Mouse (Mus musculus) midbrain, embryonic 13.5 days (tissue): ENCODE results near the gene P3h3. TPM values are rescaled to one million over a fixed set of nuclear protein-coding genes. Genes with fewer than 3 reads are reported as not detected.
"Not testable (repeated sequence)": the region's sequence is repeated elsewhere in the genome, so short reads cannot be mapped to it uniquely, and the experiment has no call there.

Source experiments
- ATAC-seq: fragments of 200-750 bp; cut with Nextera tagmentation; 2 replicates; pipeline ENCODE4 v1.8.0; 2017; ENCODE audit warnings: mild to moderate bottlenecking, moderate TSS enrichment, moderate library complexity
- H3K27ac ChIP-seq: fragments of 300-500 bp; sonication (generic); 2 replicates; pipeline ENCODE4 v1.5.1; 2015; ENCODE audit warnings: inconsistent platforms, mild to moderate bottlenecking, moderate library complexity
- H3K27me3 ChIP-seq: fragments of 300-500 bp; sonication (generic); 2 replicates; pipeline ENCODE4 v1.6.1; 2015; ENCODE audit warnings: mild to moderate bottlenecking, inconsistent platforms
- H3K36me3 ChIP-seq: fragments of 300-500 bp; sonication (generic); 2 replicates; pipeline ENCODE4 v1.6.1; 2015; ENCODE audit warnings: mild to moderate bottlenecking, inconsistent platforms
- H3K4me1 ChIP-seq: fragments of 300-500 bp; sonication (generic); replicated peaks from 2 replicates; pipeline ENCODE4 v1.6.1; 2015; ENCODE audit warnings: inconsistent platforms
- H3K4me2 ChIP-seq: fragments of 300-500 bp; sonication (generic); replicated peaks from 2 replicates; pipeline ENCODE4 v1.6.1; 2015; ENCODE audit warnings: moderate library complexity, mild to moderate bottlenecking, inconsistent platforms
- H3K4me3 ChIP-seq: fragments of 300-500 bp; sonication (generic); replicated peaks from 2 replicates; pipeline ENCODE4 v1.5.1; 2015; ENCODE audit warnings: mild to moderate bottlenecking, inconsistent platforms
- H3K9ac ChIP-seq: fragments of 300-500 bp; sonication (generic); replicated peaks from 2 replicates; pipeline ENCODE4 v1.6.1; 2015; ENCODE audit warnings: mild to moderate bottlenecking, inconsistent platforms
- H3K9me3 ChIP-seq: fragments of 300-500 bp; sonication (generic); 2 replicates; pipeline ENCODE4 v1.6.1; 2016; ENCODE audit warnings: mild to moderate bottlenecking, inconsistent platforms
- WGBS: fragments of 180-500 bp; shearing (Covaris S2); methylation state at CpG from one replicate; pipeline ENCODE4 v1.1.7; 2015; 5-methylcytosine and 5-hydroxymethylcytosine counted together
- polyA plus RNA-seq: library from polyadenylated mRNA; unstranded; fragments of >200 nt; fragmentation: Nextera tagmentation; extraction: Ambion mirVana; gene quantifications from 2 replicates; pipeline ENCODE4 v1.2.1, GENCODE M21; 2015

Gene P3h3
- polyA plus RNA-seq, 1 experiment from 2014 or later = 17.0 TPM

GRCm38 (mm10) chr6:124847305-124847704, 10.2 kb downstream of the P3h3 start:
- Histone ChIP-seq H3K27ac (peak overlapping the region; percentile 80), H3K36me3 (peaks cover 19% of the 10 kb centered on the region), H3K9me3 (no peaks in the 10 kb centered on the region), H3K9ac (no peak overlapping the region), H3K4me1 (0 out of 2 replicates have a peak, but pooled peaks cover 7% of the 10 kb centered on the region), H3K4me3 (no peak overlapping the region), H3K27me3 (no peaks in the 10 kb centered on the region), H3K4me2 (0 out of 2 replicates have a peak overlapping the region, but pooled peaks have one; percentile 15)
- ATAC-seq = peak; percentile 94
- WGBS = 4% methylated on average over 9 of the region's 9 CpGs

GRCm38 (mm10) chr6:124840241-124841167, 17.0 kb downstream of the P3h3 start, which contains the start of gene Gnb3:
TSS of gene Gnb3 (minus strand) at chr6:124840275.
- Histone ChIP-seq H3K4me1 (peaks cover 20% of the 10 kb centered on the region), H3K36me3 (peaks cover 18% of the 10 kb centered on the region), H3K27me3 (no peaks in the 10 kb centered on the region), H3K9me3 (no peaks in the 10 kb centered on the region), H3K27ac (peak within 1 kb of the TSS; percentile 72), H3K9ac (peak within 1 kb of the TSS; percentile 50), H3K4me2 (peak within 1 kb of the TSS; percentile 31), H3K4me3 (no peak within 1 kb of the TSS)
- peak; percentile 71 for ATAC-seq
- 15% methylated on average over 15 of the region's 15 CpGs for WGBS

DNA sequence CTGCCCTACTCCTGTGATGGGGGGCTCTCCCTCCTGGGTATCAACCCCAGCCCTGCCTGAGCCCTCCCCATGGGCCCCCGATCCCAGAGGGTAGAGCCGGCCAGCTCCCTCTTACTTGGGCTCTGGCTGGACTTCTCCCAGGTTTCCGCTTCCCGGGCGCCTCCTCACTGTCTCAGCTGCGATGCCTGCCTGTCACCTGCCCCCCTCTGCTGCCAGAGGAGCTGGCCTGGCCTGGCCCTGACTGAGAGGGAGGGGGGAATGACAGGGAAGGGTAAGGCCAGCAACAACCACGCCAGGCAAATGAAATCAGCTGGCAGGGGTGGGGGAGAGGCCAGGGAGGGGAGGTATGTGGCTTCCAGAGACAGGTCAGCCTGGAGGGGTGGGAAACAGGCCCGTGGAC, 17.7 kb downstream of the P3h3 start:
- no peak overlapping the region for H3K4me3 ChIP-seq
- no peaks in the 10 kb centered on the region for H3K9me3 ChIP-seq
- WGBS = 14% methylated on average over 8 of the region's 8 CpGs
- no peaks in the 10 kb centered on the region for H3K27me3 ChIP-seq
- peaks cover 21% of the 10 kb centered on the region for H3K4me1 ChIP-seq
- peak; percentile 62 for ATAC-seq
- peak overlapping the region; percentile 50 for H3K9ac ChIP-seq
- peaks cover 12% of the 10 kb centered on the region for H3K36me3 ChIP-seq
- H3K4me2 ChIP-seq = peak overlapping the region; percentile 31
- peak overlapping the region; percentile 72 for H3K27ac ChIP-seq

DNA sequence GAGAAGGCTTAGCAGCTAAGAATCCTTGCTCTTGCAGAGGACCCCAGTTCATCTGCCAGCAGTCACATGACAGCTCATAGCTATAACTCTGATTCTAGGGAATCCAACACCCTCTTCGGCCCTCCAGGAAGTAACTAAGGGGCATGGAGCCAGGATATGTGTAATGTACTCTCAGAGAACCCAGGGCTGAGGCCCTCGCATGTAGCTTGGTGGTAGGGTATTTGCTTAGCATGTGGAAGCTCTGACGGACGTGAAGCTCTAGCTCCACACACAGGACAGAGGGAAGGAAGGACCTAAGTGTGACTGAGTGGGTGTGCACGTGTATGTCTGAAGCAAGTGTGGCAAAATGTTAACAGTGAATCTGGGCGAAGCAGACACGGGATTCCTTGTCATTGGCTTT, 21.1 kb downstream of the P3h3 start:
- Histone ChIP-seq H3K27ac (no peak overlapping the region), H3K4me2 (no peak overlapping the region), H3K9me3 (no peaks in the 10 kb centered on the region), H3K4me3 (no peak overlapping the region), H3K27me3 (no peaks in the 10 kb centered on the region), H3K36me3 (peaks cover 14% of the 10 kb centered on the region), H3K4me1 (peaks cover 31% of the 10 kb centered on the region), H3K9ac (no peak overlapping the region)
- WGBS = 86% methylated on average over 7 of the region's 7 CpGs
- ATAC-seq = no peak

DNA sequence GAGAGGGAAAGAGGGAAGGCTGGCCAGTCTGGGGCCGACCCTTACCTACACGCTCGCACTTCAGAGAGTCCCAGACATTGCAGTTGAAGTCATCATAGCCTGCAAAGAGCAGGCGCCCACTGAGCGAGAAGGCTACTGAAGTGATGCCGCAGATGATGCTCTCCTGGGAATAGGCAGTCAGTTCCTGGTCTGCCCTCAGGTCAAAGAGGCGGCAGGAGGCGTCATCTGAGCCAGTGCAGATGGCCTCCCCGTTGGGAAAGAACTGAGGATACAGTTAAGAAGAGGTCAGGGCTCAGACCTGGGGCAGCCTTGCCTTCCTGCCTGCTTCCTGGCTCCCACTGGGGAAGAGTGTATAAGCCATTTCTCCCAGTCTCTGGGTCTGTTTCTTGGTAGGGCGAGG, 22.0 kb downstream of the P3h3 start:
- no peak overlapping the region; the same call in 1 of the 2 replicates for H3K9ac ChIP-seq

GRCm38 (mm10) chr6:124834512-124835081, 23.0 kb downstream of the P3h3 start:
- 92% methylated on average over 6 of the region's 6 CpGs for WGBS
- Histone ChIP-seq H3K9me3 (no peaks in the 10 kb centered on the region), H3K4me2 (no peak overlapping the region), H3K9ac (no peak overlapping the region), H3K36me3 (peaks cover 11% of the 10 kb centered on the region), H3K27me3 (no peaks in the 10 kb centered on the region), H3K4me3 (no peak overlapping the region), H3K27ac (no peak overlapping the region), H3K4me1 (peaks cover 30% of the 10 kb centered on the region)
- ATAC-seq = no peak

More for the DNA sequence above, 22.0 kb downstream of the P3h3 start:
- Histone ChIP-seq H3K9me3 (no peaks in the 10 kb centered on the region), H3K4me2 (no peak overlapping the region), H3K4me1 (peaks cover 34% of the 10 kb centered on the region), H3K4me3 (no peak overlapping the region), H3K27ac (no peak overlapping the region), H3K27me3 (no peaks in the 10 kb centered on the region), H3K36me3 (peaks cover 11% of the 10 kb centered on the region)
- 70% methylated on average over 10 of the region's 10 CpGs for WGBS
- ATAC-seq = no peak

DNA sequence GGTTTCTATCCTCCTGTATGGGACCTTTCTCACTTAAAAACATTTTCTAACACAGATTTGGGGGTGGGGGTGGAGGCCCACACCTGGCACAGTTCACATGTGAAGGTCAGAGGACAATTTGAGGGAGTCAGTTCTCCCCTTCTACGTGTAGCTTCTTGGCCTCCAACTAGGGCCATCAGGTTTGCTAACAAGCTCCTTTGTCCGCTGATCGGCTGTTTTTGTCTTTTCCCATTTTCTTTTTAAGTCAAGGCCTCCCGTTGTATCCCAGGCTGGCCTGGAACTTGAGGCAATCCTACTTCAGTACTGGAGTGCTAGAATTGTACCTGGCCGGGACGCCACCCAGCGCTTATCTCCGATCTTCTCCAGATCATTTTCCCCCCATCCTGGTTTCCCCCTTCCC, 25.9 kb downstream of the P3h3 start:
- 96% methylated on average over 8 of the region's 8 CpGs for WGBS
- ATAC-seq = no peak
- H3K4me3 ChIP-seq = peak overlapping the region; percentile 51; the same call in 1 of the 2 replicates

DNA sequence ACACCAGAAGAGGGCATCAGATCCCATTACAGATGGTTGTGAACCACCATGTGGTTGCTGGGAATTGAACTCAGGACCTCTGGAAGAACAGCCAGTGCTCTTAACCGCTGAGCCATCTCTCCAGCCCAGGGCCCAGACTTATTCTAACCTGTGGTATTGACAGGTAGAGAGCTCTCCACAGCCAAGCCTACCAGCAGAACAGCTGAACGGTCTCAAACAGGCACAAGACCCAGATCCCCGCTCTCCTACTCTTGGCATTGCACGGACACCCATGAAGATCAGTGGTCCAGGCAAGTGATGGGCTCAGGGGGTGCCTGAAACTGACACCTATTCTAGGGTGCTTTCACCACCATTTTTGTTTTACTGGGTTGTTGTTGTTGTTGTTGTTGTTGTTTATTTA, 26.4 kb downstream of the P3h3 start:
- peak overlapping the region; percentile 89 for H3K4me2 ChIP-seq
- not testable (repeated sequence) for ATAC-seq, H3K27ac ChIP-seq, H3K27me3 ChIP-seq, H3K9me3 ChIP-seq, H3K9ac ChIP-seq
- 98% methylated on average over 4 of the region's 4 CpGs for WGBS
- peaks cover 20% of the 10 kb centered on the region for H3K36me3 ChIP-seq
- peaks cover 37% of the 10 kb centered on the region for H3K4me1 ChIP-seq
- peak overlapping the region; percentile 51 for H3K4me3 ChIP-seq

More for the DNA sequence above, 25.9 kb downstream of the P3h3 start:
- H3K4me2 ChIP-seq = peak overlapping the region; percentile 89
- 0 out of 2 replicates have a peak overlapping the region, but pooled peaks have one; percentile 7 for H3K9ac ChIP-seq
- peaks cover 37% of the 10 kb centered on the region for H3K4me1 ChIP-seq
- no peaks in the 10 kb centered on the region for H3K9me3 ChIP-seq
- peaks cover 16% of the 10 kb centered on the region for H3K36me3 ChIP-seq
- H3K27ac ChIP-seq = no peak overlapping the region
- H3K27me3 ChIP-seq = no peaks in the 10 kb centered on the region

DNA sequence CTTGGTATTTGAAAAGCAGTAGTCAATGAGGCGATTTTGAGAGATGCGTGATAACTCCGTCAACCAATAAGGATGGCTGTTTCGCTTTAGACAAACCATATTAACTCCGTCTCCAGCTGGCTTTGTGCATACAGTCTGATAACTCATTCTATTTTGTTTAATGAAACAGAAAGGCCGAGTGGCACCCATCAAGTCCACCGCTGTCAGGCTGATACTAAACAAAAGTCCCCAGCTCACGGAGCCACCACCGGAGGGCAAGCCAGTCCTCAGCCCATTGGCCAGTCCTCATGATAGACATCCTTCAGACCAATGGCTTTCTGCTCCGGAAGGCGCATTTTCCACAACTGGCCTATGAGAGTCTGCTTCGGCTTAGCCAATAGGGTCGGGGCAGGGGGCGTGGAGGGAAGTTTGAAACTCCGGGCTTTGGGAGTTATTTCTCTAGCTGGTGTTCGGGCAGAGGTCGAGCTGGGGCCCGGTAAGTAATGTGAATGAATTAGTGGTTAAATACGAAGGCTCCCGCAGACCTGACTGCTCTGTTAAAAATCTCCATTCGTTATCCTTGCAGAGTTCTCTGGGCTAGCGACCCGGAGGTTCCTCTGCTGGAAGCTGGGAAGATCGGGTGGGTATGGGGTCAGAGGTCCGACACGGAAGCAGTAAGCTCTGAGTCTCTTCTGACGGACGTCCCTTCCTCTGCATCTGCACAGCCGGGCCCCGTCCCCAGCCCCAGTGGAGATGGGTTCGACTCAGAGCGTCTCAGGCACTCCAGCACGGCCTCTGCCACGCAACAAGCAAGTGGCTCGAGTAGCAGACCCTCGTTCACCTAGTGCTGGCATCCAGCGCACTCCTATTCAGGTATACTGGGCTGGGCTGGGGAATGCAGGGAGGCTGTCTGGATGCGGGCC, 27.5 kb downstream of the P3h3 start:
- peak overlapping the region; percentile 69 for H3K9ac ChIP-seq
- peak overlapping the region; percentile 92 for H3K27ac ChIP-seq
- H3K4me2 ChIP-seq = peak overlapping the region; percentile 89
- H3K36me3 ChIP-seq = peaks cover 32% of the 10 kb centered on the region
- under 1% methylated on average over 38 of the region's 38 CpGs for WGBS
- no peaks in the 10 kb centered on the region for H3K9me3 ChIP-seq
- H3K4me1 ChIP-seq = peaks cover 35% of the 10 kb centered on the region
- H3K27me3 ChIP-seq = no peaks in the 10 kb centered on the region
- H3K4me3 ChIP-seq = peak overlapping the region; percentile 51
- peak; percentile 84 for ATAC-seq

- Histone ChIP-seq H3K27ac (peak within 1 kb of the TSS; percentile 92), H3K4me1 (peaks cover 35% of the 10 kb centered on the region), H3K36me3 (peaks cover 37% of the 10 kb centered on the region), H3K4me2 (peak within 1 kb of the TSS; percentile 89), H3K9ac (peak within 1 kb of the TSS; percentile 72), H3K27me3 (no peaks in the 10 kb centered on the region), H3K9me3 (no peaks in the 10 kb centered on the region), H3K4me3 (peak within 1 kb of the TSS; percentile 51)
- under 1% methylated on average over 55 of the region's 55 CpGs for WGBS
- peak; percentile 97 for ATAC-seq
Measured at GRCm38 (mm10) chr6:124828868-124829798, 28.4 kb downstream of the P3h3 start, which contains the start of the genes Usp5 and Cdca3. TSS of gene Usp5 (minus strand) at chr6:124829484. TSS of gene Cdca3 (plus strand) at chr6:124829547.
